Mouse (Mus musculus): ENCODE data around the gene Foxi2.

GRCm38 (mm10) chr7:135443903-135444302 lies 33.8 kb downstream of the Foxi2 start:
- TF ChIP-seq POLR2A (IDR thresholded peaks at IDR 0.05; ENCODE audit: insufficient read depth, low read depth, low read length) (no peak), CTCF (IDR thresholded peaks at IDR 0.05; ENCODE audit: insufficient read depth, low read depth, low read length) (no peak)

Data from olfactory bulb, adult 2 months (tissue).